Mouse (Mus musculus) olfactory bulb, adult 2 months (tissue): ENCODE results near the gene Ccdc50.

Source experiments
- CTCF ChIP-seq: fragments of 200-500 bp; IDR thresholded peaks from 2 replicates; pipeline ENCODE4 v1.5.1; 2012; ENCODE audit warnings: low read depth, mild to moderate bottlenecking, low read length, moderate library complexity; ENCODE audit not compliant: insufficient read depth
- POLR2A ChIP-seq: fragments of 200-500 bp; IDR thresholded peaks from 2 replicates; pipeline ENCODE4 v1.6.1; 2012; ENCODE audit warnings: mild to moderate bottlenecking, low read depth, low read length, moderate library complexity; ENCODE audit not compliant: insufficient read depth

DNA sequence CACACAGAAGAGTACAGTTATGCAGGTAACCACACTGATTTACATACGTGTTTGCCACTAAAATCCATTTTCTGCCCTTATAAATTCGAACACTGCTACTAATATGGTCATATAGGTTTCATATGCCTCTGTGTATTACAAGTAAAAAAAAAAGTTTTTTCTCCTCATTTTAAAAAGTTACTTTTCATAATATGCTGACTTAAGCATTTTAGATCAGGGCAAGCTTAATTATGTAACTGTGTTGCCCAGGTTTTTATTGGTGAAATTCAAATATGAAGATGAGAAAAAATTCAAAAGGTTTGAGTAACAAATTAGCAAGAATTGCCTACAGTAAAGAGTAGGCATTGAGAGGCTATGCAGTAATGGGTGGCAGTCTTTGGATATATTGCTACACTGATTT is 62.0 kb downstream of the Ccdc50 start:
- no peak for TF ChIP-seq CTCF
- no peak for TF ChIP-seq POLR2A
